Mouse (Mus musculus): Measurements from ENCODE around the gene Heatr5a. TPM values are rescaled to one million over a fixed set of nuclear protein-coding genes. Genes with fewer than 3 reads are reported as not detected.

Heatr5a gene
- total RNA-seq, 1 experiment, result 20.9 TPM

GRCm38 (mm10) chr12:51839856-51840255 is 131.3 kb downstream of the Heatr5a start:
- Histone ChIP-seq H3K36me3 (ENCODE audit: control insufficient read depth, insufficient read depth, low read length, poor library complexity, severe bottlenecking) (no peaks in the 10 kb centered on the region), H3K9me3 (ENCODE audit: control insufficient read depth, insufficient read depth, low read depth, low read length) (no peaks in the 10 kb centered on the region), H3K9ac (ENCODE audit: insufficient read depth, low read depth, low read length, poor library complexity, severe bottlenecking) (no peak overlapping the region), H3K27ac (ENCODE audit: insufficient read depth, low read depth, low read length, poor library complexity, severe bottlenecking) (no peak overlapping the region), H3K4me1 (ENCODE audit: control insufficient read depth in 2 of 2, insufficient read depth in 2 of 2, low read length in 2 of 2, poor library complexity in 1 of 2) (peaks cover 1 to 7% of the 10 kb centered on the region in 2 experiments; a peak in 2 of 4 replicates), H3K4me3 (ENCODE audit: insufficient read depth in 1 of 2, low read depth in 1 of 2, low read length in 2 of 2, poor library complexity in 1 of 2, severe bottlenecking in 1 of 2) (no peak overlapping the region)
- DNase-seq (ENCODE audit: low read depth, low spot score), result no peak
- no peak for TF ChIP-seq ZNF384 (IDR thresholded peaks at IDR 0.05; ENCODE audit: low read depth, low read length)
- TF ChIP-seq ZC3H11A (IDR thresholded peaks at IDR 0.05; ENCODE audit: borderline replicate concordance, low read depth, low read length), result no peak
- no peak for TF ChIP-seq HCFC1 (IDR thresholded peaks at IDR 0.05; ENCODE audit: borderline replicate concordance, insufficient read depth, low read length)
- TF ChIP-seq CHD2 (IDR thresholded peaks at IDR 0.05; ENCODE audit: low read depth, low read length), result no peak
- TF ChIP-seq MAFK (IDR thresholded peaks at IDR 0.05; ENCODE audit: insufficient read depth, low read depth, low read length), result no peak
- in situ Hi-C loops (cut with MboI; ENCODE audit: low sequenced_read_pairs in 2 of 2, unreplicated experiment in 2 of 2), result no loop called here

- Histone ChIP-seq H3K4me3 (ENCODE audit: insufficient read depth in 1 of 2, low read depth in 1 of 2, low read length in 2 of 2, poor library complexity in 1 of 2, severe bottlenecking in 1 of 2) (no peak overlapping the region), H3K27ac (ENCODE audit: insufficient read depth, low read depth, low read length, poor library complexity, severe bottlenecking) (no peak overlapping the region), H3K4me1 (ENCODE audit: control insufficient read depth in 2 of 2, insufficient read depth in 2 of 2, low read length in 2 of 2, poor library complexity in 1 of 2) (no peaks in the 10 kb centered on the region), H3K9ac (ENCODE audit: insufficient read depth, low read depth, low read length, poor library complexity, severe bottlenecking) (no peak overlapping the region), H3K9me3 (ENCODE audit: control insufficient read depth, insufficient read depth, low read depth, low read length) (no peaks in the 10 kb centered on the region), H3K36me3 (ENCODE audit: control insufficient read depth, insufficient read depth, low read length, poor library complexity, severe bottlenecking) (no peaks in the 10 kb centered on the region)
- DNase-seq (ENCODE audit: low read depth, low spot score), result no peak
- in situ Hi-C loops (cut with MboI; ENCODE audit: low sequenced_read_pairs in 2 of 2, unreplicated experiment in 2 of 2), result no loop called here
- TF ChIP-seq ZNF384 (IDR thresholded peaks at IDR 0.05; ENCODE audit: low read depth, low read length) (no peak), HCFC1 (IDR thresholded peaks at IDR 0.05; ENCODE audit: borderline replicate concordance, insufficient read depth, low read length) (no peak), ZC3H11A (IDR thresholded peaks at IDR 0.05; ENCODE audit: borderline replicate concordance, low read depth, low read length) (no peak)
Observed at GRCm38 (mm10) chr12:51835219-51835618, 135.9 kb downstream of the Heatr5a start.

DNA sequence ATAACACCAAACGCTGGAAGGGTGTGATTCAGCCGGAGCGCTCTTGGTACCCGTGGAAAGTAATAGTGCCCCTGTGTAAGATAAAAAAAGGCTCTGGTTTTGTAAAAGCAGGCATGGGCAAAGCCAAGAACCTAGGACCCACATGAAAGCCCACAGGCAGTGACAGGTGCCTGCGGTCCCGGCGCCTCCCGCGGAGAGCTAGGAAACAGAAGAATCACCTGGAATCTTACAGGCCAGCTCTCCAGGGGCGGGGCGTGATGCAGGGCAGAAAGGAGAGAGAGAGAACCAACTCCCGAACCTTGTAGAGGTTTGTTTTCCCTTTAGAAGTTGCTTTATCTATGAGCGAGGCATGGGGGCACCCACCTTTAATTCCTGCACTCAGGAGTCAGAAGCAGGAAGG is 139.2 kb downstream of the Heatr5a start:
- DNase-seq (ENCODE audit: low read depth, low spot score), result no peak
- Histone ChIP-seq H3K27ac (ENCODE audit: insufficient read depth, low read depth, low read length, poor library complexity, severe bottlenecking) (no peak overlapping the region), H3K36me3 (ENCODE audit: control insufficient read depth, insufficient read depth, low read length, poor library complexity, severe bottlenecking) (no peaks in the 10 kb centered on the region), H3K4me3 (ENCODE audit: insufficient read depth in 1 of 2, low read depth in 1 of 2, low read length in 2 of 2, poor library complexity in 1 of 2, severe bottlenecking in 1 of 2) (no peak overlapping the region), H3K9ac (ENCODE audit: insufficient read depth, low read depth, low read length, poor library complexity, severe bottlenecking) (no peak overlapping the region), H3K4me1 (ENCODE audit: control insufficient read depth in 2 of 2, insufficient read depth in 2 of 2, low read length in 2 of 2, poor library complexity in 1 of 2) (0 out of 4 replicates have a peak, but pooled peaks cover 0 to 3% of the 10 kb centered on the region in 2 experiments), H3K9me3 (ENCODE audit: control insufficient read depth, insufficient read depth, low read depth, low read length) (no peaks in the 10 kb centered on the region)
- TF ChIP-seq ZNF384 (IDR thresholded peaks at IDR 0.05; ENCODE audit: low read depth, low read length) (no peak), CHD2 (IDR thresholded peaks at IDR 0.05; ENCODE audit: low read depth, low read length) (no peak), HCFC1 (IDR thresholded peaks at IDR 0.05; ENCODE audit: borderline replicate concordance, insufficient read depth, low read length) (no peak), MAFK (IDR thresholded peaks at IDR 0.05; ENCODE audit: insufficient read depth, low read depth, low read length) (no peak), ZC3H11A (IDR thresholded peaks at IDR 0.05; ENCODE audit: borderline replicate concordance, low read depth, low read length) (no peak)
- in situ Hi-C loops (cut with MboI; ENCODE audit: low sequenced_read_pairs in 2 of 2, unreplicated experiment in 2 of 2), result no loop called here

GRCm38 (mm10) chr12:51831296-51831695 is 139.8 kb downstream of the Heatr5a start:
- no peak overlapping the region for H3K9ac ChIP-seq (ENCODE audit: insufficient read depth, low read depth, low read length, poor library complexity, severe bottlenecking)
- no peak overlapping the region for H3K4me3 ChIP-seq (ENCODE audit: insufficient read depth in 1 of 2, low read depth in 1 of 2, low read length in 2 of 2, poor library complexity in 1 of 2, severe bottlenecking in 1 of 2)
- TF ChIP-seq ZNF384 (IDR thresholded peaks at IDR 0.05; ENCODE audit: low read depth, low read length) (no peak), ZC3H11A (IDR thresholded peaks at IDR 0.05; ENCODE audit: borderline replicate concordance, low read depth, low read length) (no peak), HCFC1 (IDR thresholded peaks at IDR 0.05; ENCODE audit: borderline replicate concordance, insufficient read depth, low read length) (no peak), CHD2 (IDR thresholded peaks at IDR 0.05; ENCODE audit: low read depth, low read length) (no peak), MAFK (IDR thresholded peaks at IDR 0.05; ENCODE audit: insufficient read depth, low read depth, low read length) (no peak)
- no peak overlapping the region for H3K27ac ChIP-seq (ENCODE audit: insufficient read depth, low read depth, low read length, poor library complexity, severe bottlenecking)
- no peaks in the 10 kb centered on the region for H3K9me3 ChIP-seq (ENCODE audit: control insufficient read depth, insufficient read depth, low read depth, low read length)
- in situ Hi-C loops (cut with MboI; ENCODE audit: low sequenced_read_pairs in 2 of 2, unreplicated experiment in 2 of 2), result no loop called here
- H3K36me3 ChIP-seq (ENCODE audit: control insufficient read depth, insufficient read depth, low read length, poor library complexity, severe bottlenecking), result no peaks in the 10 kb centered on the region
- no peak for DNase-seq (ENCODE audit: low read depth, low spot score)
- 0 out of 4 replicates have a peak, but pooled peaks cover 0 to 3% of the 10 kb centered on the region in 2 experiments for H3K4me1 ChIP-seq (ENCODE audit: control insufficient read depth in 2 of 2, insufficient read depth in 2 of 2, low read length in 2 of 2, poor library complexity in 1 of 2)

- in situ Hi-C loops (cut with MboI; ENCODE audit: low sequenced_read_pairs in 2 of 2, unreplicated experiment in 2 of 2), result no loop called here
- H3K4me1 ChIP-seq (ENCODE audit: control insufficient read depth in 2 of 2, insufficient read depth in 2 of 2, low read length in 2 of 2, poor library complexity in 1 of 2), result 0 out of 4 replicates have a peak, but pooled peaks cover 0 to 3% of the 10 kb centered on the region in 2 experiments
- H3K9me3 ChIP-seq (ENCODE audit: control insufficient read depth, insufficient read depth, low read depth, low read length), result no peaks in the 10 kb centered on the region
- H3K27ac ChIP-seq (ENCODE audit: insufficient read depth, low read depth, low read length, poor library complexity, severe bottlenecking), result no peak overlapping the region
- H3K4me3 ChIP-seq (ENCODE audit: insufficient read depth in 1 of 2, low read depth in 1 of 2, low read length in 2 of 2, poor library complexity in 1 of 2, severe bottlenecking in 1 of 2), result peak overlapping the region in 1 of 2 experiments; percentile 70; a peak in 2 of 4 replicates
- TF ChIP-seq MAFK (IDR thresholded peaks at IDR 0.05; ENCODE audit: insufficient read depth, low read depth, low read length) (no peak), CHD2 (IDR thresholded peaks at IDR 0.05; ENCODE audit: low read depth, low read length) (no peak), ZC3H11A (IDR thresholded peaks at IDR 0.05; ENCODE audit: borderline replicate concordance, low read depth, low read length) (no peak), HCFC1 (IDR thresholded peaks at IDR 0.05; ENCODE audit: borderline replicate concordance, insufficient read depth, low read length) (no peak), ZNF384 (IDR thresholded peaks at IDR 0.05; ENCODE audit: low read depth, low read length) (no peak)
- DNase-seq (ENCODE audit: low read depth, low spot score), result no peak
- no peak overlapping the region for H3K9ac ChIP-seq (ENCODE audit: insufficient read depth, low read depth, low read length, poor library complexity, severe bottlenecking)
- no peaks in the 10 kb centered on the region for H3K36me3 ChIP-seq (ENCODE audit: control insufficient read depth, insufficient read depth, low read length, poor library complexity, severe bottlenecking)
Observed at GRCm38 (mm10) chr12:51830671-51831070, 140.4 kb downstream of the Heatr5a start.
